8 mouse cellular contexts compared by ENCODE assay signal in genomic region chr11:103171703-103172391, GRCm38 (mm10). TPM values are rescaled to one million over a fixed set of nuclear protein-coding genes. Genes with fewer than 3 reads are reported as not detected.
DNase-seq lines count a peak whose midpoint lies in the region; ATAC-seq and TF ChIP-seq lines count a peak whose summit lies in the region.

No protein-coding gene starts in this region.

- H3K27me3 ChIP-seq in spleen, adult 2 months (ENCODE audit: control insufficient read depth, insufficient read depth, low read length): no peaks in the 10 kb centered on the region
- H3K27me3 ChIP-seq in midbrain, embryonic 14.5 days (ENCODE audit: control insufficient read depth, insufficient read depth, low read length): peaks cover 17% of the 10 kb centered on the region

- peak; percentile 42 for ATAC-seq in granulocyte monocyte progenitor cell, adult 5-6 weeks (replicated peaks; ENCODE audit: poor library complexity, severe bottlenecking)
- ATAC-seq in midbrain, embryonic 14.5 days (ENCODE audit: low FRiP score, low TSS enrichment): no peak

- H3K27ac ChIP-seq in spleen, adult 2 months (ENCODE audit: insufficient read depth, low read length): peak overlapping the region; percentile 99
- H3K27ac ChIP-seq in midbrain, embryonic 14.5 days (replicated peaks; ENCODE audit: low read depth, low read length): no peak overlapping the region

- peak overlapping the region; percentile 78 for H3K4me2 ChIP-seq in midbrain, embryonic 14.5 days (ENCODE audit: low read length)

- H3K4me1 ChIP-seq in spleen, adult 2 months (ENCODE audit: control insufficient read depth, insufficient read depth, insufficient read length): peaks cover 19% of the 10 kb centered on the region; the same call in 1 of the 2 replicates
- H3K4me1 ChIP-seq in midbrain, embryonic 14.5 days (ENCODE audit: control insufficient read depth, insufficient read depth, low read length): peaks cover 17% of the 10 kb centered on the region

- H3K9me3 ChIP-seq in midbrain, embryonic 14.5 days (ENCODE audit: control insufficient read depth, low read length): no peaks in the 10 kb centered on the region

- TF ChIP-seq CTCF in spleen, adult 2 months (IDR thresholded peaks at IDR 0.05; ENCODE audit: extremely low read depth, insufficient read depth, insufficient read length, insufficient replicate concordance): no peak

- peak; percentile 26 for TF ChIP-seq POLR2A in spleen, adult 2 months (IDR thresholded peaks at IDR 0.05; ENCODE audit: low read depth, low read length)

- 0 out of 2 replicates have a peak, but pooled peaks cover 1% of the 10 kb centered on the region for H3K36me3 ChIP-seq in spleen, adult 2 months (ENCODE audit: control insufficient read depth, insufficient read depth, low read length)
- H3K36me3 ChIP-seq in midbrain, embryonic 14.5 days (ENCODE audit: control insufficient read depth, insufficient read depth, low read length): no peaks in the 10 kb centered on the region

- peak in 1 of 2 experiments; percentile 42 for DNase-seq in spleen, adult 2 months (ENCODE audit: low read depth in 1 of 2, low spot score in 2 of 2)
- no peak for DNase-seq in spleen, postnatal 10 days (ENCODE audit: low spot score in 2 of 2)
- DNase-seq in kidney, adult 18-20 months: peak; percentile 68
- DNase-seq in midbrain, embryonic 14.5 days: peak; percentile 29
- no peak for DNase-seq in urinary bladder, postnatal 14 days (ENCODE audit: low spot score)
- no peak for DNase-seq in right cerebral cortex, postnatal 14 days
- no peak for DNase-seq in ovary, adult 18-20 months (ENCODE audit: low spot score)

- WGBS in spleen, adult 2 months: 10% methylated on average over 9 of the region's 9 CpGs
- WGBS in midbrain, embryonic 14.5 days: 50% methylated on average over 9 of the region's 9 CpGs

- peak overlapping the region; percentile 75; the same call in 1 of the 2 replicates for H3K9ac ChIP-seq in midbrain, embryonic 14.5 days (replicated peaks; ENCODE audit: low read length)

- H3K4me3 ChIP-seq in spleen, adult 2 months (ENCODE audit: extremely low read depth, insufficient read depth, insufficient read length): peak overlapping the region; percentile 97
- H3K4me3 ChIP-seq in midbrain, embryonic 14.5 days (replicated peaks; ENCODE audit: low read depth, low read length): peak overlapping the region; percentile 67

RNA-seq across cellular contexts. Expression of gene Fmnl1, which starts 0.9 kb away (rescaled TPM):
- 137 and 147 TPM in 2 replicates for polyA plus RNA-seq in spleen, adult 2 months (2012; rRNA removed)
- 58.4 and 94.0 TPM in 2 replicates for total RNA-seq in granulocyte monocyte progenitor cell, adult 5-6 weeks (2014; fragmentation: Nextera tagmentation)
- total RNA-seq in granulocyte monocyte progenitor cell, adult 5-6 weeks (2017): 21.3 and 31.0 TPM in 2 replicates
- 4.3 and 5.2 TPM in 2 replicates for polyA plus RNA-seq in midbrain, embryonic 14.5 days (2014; fragmentation: Nextera tagmentation; extraction: Ambion mirVana)

RNA-seq across cellular contexts. Expression of gene 1700023F06Rik, which starts 36.5 kb away (rescaled TPM):
- not detected in 2 replicates for polyA plus RNA-seq in spleen, adult 2 months (2012; rRNA removed)
- total RNA-seq in granulocyte monocyte progenitor cell, adult 5-6 weeks (2014; fragmentation: Nextera tagmentation): not detected in 2 replicates
- total RNA-seq in granulocyte monocyte progenitor cell, adult 5-6 weeks (2017): not detected in 2 replicates
- 0.88 and 2.1 TPM in 2 replicates for polyA plus RNA-seq in midbrain, embryonic 14.5 days (2014; fragmentation: Nextera tagmentation; extraction: Ambion mirVana)

RNA-seq across cellular contexts. Expression of gene Hexim2, which starts 39.6 kb away (rescaled TPM):
- 2.3 and 3.0 TPM in 2 replicates for polyA plus RNA-seq in spleen, adult 2 months (2012; rRNA removed)
- 2.6 and 6.4 TPM in 2 replicates for total RNA-seq in granulocyte monocyte progenitor cell, adult 5-6 weeks (2014; fragmentation: Nextera tagmentation)
- total RNA-seq in granulocyte monocyte progenitor cell, adult 5-6 weeks (2017): 1.3 and 3.4 TPM in 2 replicates
- polyA plus RNA-seq in midbrain, embryonic 14.5 days (2014; fragmentation: Nextera tagmentation; extraction: Ambion mirVana): 22.9 and 24.7 TPM in 2 replicates

RNA-seq across cellular contexts. Expression of gene Spata32, which starts 46.4 kb away (rescaled TPM):
- polyA plus RNA-seq in spleen, adult 2 months (2012; rRNA removed): not detected in 2 replicates
- total RNA-seq in granulocyte monocyte progenitor cell, adult 5-6 weeks (2014; fragmentation: Nextera tagmentation): 1.4 TPM in 1 of 2 replicates, not detected in the other
- not detected in 2 replicates for total RNA-seq in granulocyte monocyte progenitor cell, adult 5-6 weeks (2017)
- 0.25 and 0.27 TPM in 2 replicates for polyA plus RNA-seq in midbrain, embryonic 14.5 days (2014; fragmentation: Nextera tagmentation; extraction: Ambion mirVana)

RNA-seq across cellular contexts. Expression of gene Hexim1, which starts 55.8 kb away (rescaled TPM):
- 10.3 and 11.2 TPM in 2 replicates for polyA plus RNA-seq in spleen, adult 2 months (2012; rRNA removed)
- 9.7 and 13.5 TPM in 2 replicates for total RNA-seq in granulocyte monocyte progenitor cell, adult 5-6 weeks (2014; fragmentation: Nextera tagmentation)
- total RNA-seq in granulocyte monocyte progenitor cell, adult 5-6 weeks (2017): 28.7 and 31.0 TPM in 2 replicates
- polyA plus RNA-seq in midbrain, embryonic 14.5 days (2014; fragmentation: Nextera tagmentation; extraction: Ambion mirVana): 3.9 and 5.9 TPM in 2 replicates

Comparison
In these comparisons a context has a peak if more than half of its experiments do, and no peak if none do; other contexts are left out.
1. DNase-seq: peak in kidney, adult 18-20 months (single experiment) and midbrain, embryonic 14.5 days (single experiment); none in spleen, postnatal 10 days (0 of 2), urinary bladder, postnatal 14 days (single experiment), right cerebral cortex, postnatal 14 days (single experiment) and ovary, adult 18-20 months (single experiment).
2. RNA of gene Fmnl1, which starts 0.9 kb away (polyA plus RNA-seq): 137 to 147 TPM in spleen, adult 2 months; 4.3 to 5.2 TPM in midbrain, embryonic 14.5 days; every median in the first group is over 10 times any median in the second.